Mouse (Mus musculus): ENCODE results near the gene Ccl6.

Ccl6 gene

GRCm38 (mm10) chr11:83592853-83593252 is at the start of gene Ccl6:
TSS of gene Ccl6 (minus strand) at chr11:83593087.
- no peak for DNase-seq

GRCm38 (mm10) chr11:83641216-83641615 is 48.3 kb upstream of the Ccl6 start:
- no peak for DNase-seq

GRCm38 (mm10) chr11:83640141-83640540 is 47.3 kb upstream of the Ccl6 start:
- no peak for DNase-seq

GRCm38 (mm10) chr11:83639533-83639932 is 46.6 kb upstream of the Ccl6 start:
- no peak for DNase-seq

GRCm38 (mm10) chr11:83638934-83639333 is 46.0 kb upstream of the Ccl6 start:
- no peak for DNase-seq

- DNase-seq, result no peak
Observed at GRCm38 (mm10) chr11:83636742-83637235, 43.9 kb upstream of the Ccl6 start.

- no peak for DNase-seq
Observed at GRCm38 (mm10) chr11:83634898-83635297, 42.0 kb upstream of the Ccl6 start.

- no peak for DNase-seq
Observed at GRCm38 (mm10) chr11:83634425-83634824, 41.5 kb upstream of the Ccl6 start.

GRCm38 (mm10) chr11:83632744-83633143 is 39.9 kb upstream of the Ccl6 start:
- DNase-seq, result no peak

GRCm38 (mm10) chr11:83631065-83631464 is 38.2 kb upstream of the Ccl6 start:
- no peak for DNase-seq

- no peak for DNase-seq
Observed at GRCm38 (mm10) chr11:83630630-83631029, 37.7 kb upstream of the Ccl6 start.

- no peak for DNase-seq
Observed at GRCm38 (mm10) chr11:83628808-83629207, 35.9 kb upstream of the Ccl6 start.

GRCm38 (mm10) chr11:83623586-83623985 is 30.7 kb upstream of the Ccl6 start:
- no peak for DNase-seq

- no peak for DNase-seq
Observed at GRCm38 (mm10) chr11:83619037-83619436, 26.1 kb upstream of the Ccl6 start.

GRCm38 (mm10) chr11:83618238-83618637 is 25.4 kb upstream of the Ccl6 start:
- no peak for DNase-seq

GRCm38 (mm10) chr11:83616586-83616985 is 23.7 kb upstream of the Ccl6 start:
- DNase-seq, result no peak

- no peak for DNase-seq
Observed at GRCm38 (mm10) chr11:83610900-83611299, 18.0 kb upstream of the Ccl6 start.

- DNase-seq, result no peak
Observed at GRCm38 (mm10) chr11:83606396-83606795, 13.5 kb upstream of the Ccl6 start.

GRCm38 (mm10) chr11:83605535-83605934 is 12.6 kb upstream of the Ccl6 start:
- no peak for DNase-seq

GRCm38 (mm10) chr11:83604698-83605097 is 11.8 kb upstream of the Ccl6 start:
- no peak for DNase-seq

- no peak for DNase-seq
Observed at GRCm38 (mm10) chr11:83603399-83603798, 10.5 kb upstream of the Ccl6 start.

GRCm38 (mm10) chr11:83600576-83600975 is 7.7 kb upstream of the Ccl6 start:
- DNase-seq, result no peak

- DNase-seq, result no peak
Observed at GRCm38 (mm10) chr11:83598991-83599390, 6.1 kb upstream of the Ccl6 start.

GRCm38 (mm10) chr11:83598207-83598837 is 5.4 kb upstream of the Ccl6 start:
- no peak for DNase-seq

GRCm38 (mm10) chr11:83597796-83598195 is 4.9 kb upstream of the Ccl6 start:
- no peak for DNase-seq

All from right cerebral cortex, postnatal 25 days (tissue).